7 mouse cellular contexts compared by ENCODE assay signal in the genomic region with DNA sequence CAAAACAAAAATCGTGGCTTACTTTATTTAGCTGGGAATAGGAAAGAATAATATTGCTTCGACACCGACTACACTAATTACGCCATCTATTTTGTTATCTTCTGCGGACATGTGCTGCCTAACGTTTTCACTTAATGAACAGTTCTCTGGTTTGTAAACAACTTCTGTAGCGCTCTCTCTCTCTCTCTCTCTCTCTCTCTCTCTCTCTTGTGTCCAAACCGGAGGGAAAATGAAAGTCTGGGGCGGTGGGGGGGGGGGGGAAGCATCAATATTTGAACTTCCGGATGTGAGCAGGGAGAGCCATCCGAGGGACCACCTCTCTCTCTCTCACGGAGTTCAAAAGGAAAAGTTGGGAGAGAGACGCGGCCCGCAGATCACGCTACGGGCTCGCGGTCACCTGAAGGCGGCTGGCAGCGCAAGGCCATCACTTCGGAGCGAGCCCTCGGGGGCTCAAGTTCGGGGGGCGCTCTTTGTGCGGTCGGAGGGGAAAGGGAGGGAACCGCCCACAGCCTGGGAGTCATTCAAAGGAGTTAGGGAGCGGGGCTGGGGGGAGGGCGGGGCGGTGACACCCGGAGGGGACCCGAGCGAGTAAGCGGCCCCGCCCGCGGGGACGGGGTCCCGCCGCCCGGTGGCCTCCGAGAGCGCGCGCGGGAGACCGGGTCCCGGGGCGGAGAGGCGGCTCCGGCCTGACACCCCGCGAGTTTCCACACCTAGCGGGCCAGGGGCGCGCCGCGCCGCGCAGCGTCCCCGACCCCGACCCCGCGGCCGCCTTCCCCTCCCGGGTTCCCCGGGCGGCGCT. TPM values are rescaled to one million over a fixed set of nuclear protein-coding genes. Genes with fewer than 3 reads are reported as not detected.
DNase-seq lines count a peak whose midpoint lies in the region; ATAC-seq and TF ChIP-seq lines count a peak whose summit lies in the region.

No protein-coding gene starts in this region.

- WGBS in heart, embryonic 16.5 days = under 1% methylated on average over 45 of the region's 72 CpGs

- dilution Hi-C loops in CH12.LX (cut with MboI; ENCODE audit: extremely low pct_ligation_motif_present, extremely low pct_unique_long_range_greater_than_20kb, low sequenced_read_pairs) = no loop called here

- no peaks in the 10 kb centered on the region for H3K9me3 ChIP-seq in CH12.LX (replicated peaks; ENCODE audit: low read length)
- H3K9me3 ChIP-seq in heart, embryonic 16.5 days (replicated peaks; ENCODE audit: control insufficient read depth, low read length) = no peaks in the 10 kb centered on the region

- TF ChIP-seq CTCF in CH12.LX (conservative IDR thresholded peaks at IDR 0.05 in 1 of 2, IDR thresholded peaks at IDR 0.05 in 1 of 2; ENCODE audit: low read depth in 2 of 2, low read length in 2 of 2) = 0 out of 4 replicates have a peak, but pooled peaks of 1 of the 2 experiments have one; percentile 0

- DNase-seq in CH12.LX (ENCODE audit: extremely low read depth) = peak; percentile 75
- DNase-seq in Muller cell, postnatal 12 days (ENCODE audit: inconsistent ontology term) = peak; percentile 86
- peak; percentile 84 for DNase-seq in embryo, embryonic 11 days
- DNase-seq in left cerebral cortex, postnatal 4 days = peak; percentile 55
- peak; percentile 64 to 76 for DNase-seq in spleen, postnatal 10 days (ENCODE audit: low spot score in 2 of 2)

- H3K9ac ChIP-seq in CH12.LX (ENCODE audit: insufficient read depth, low read depth) = peak overlapping the region; percentile 81
- H3K9ac ChIP-seq in heart, embryonic 16.5 days (ENCODE audit: low read length) = peak overlapping the region; percentile 98

- intact Hi-C loops in left cerebral cortex, postnatal 4 days (cut with DNase I) = no loop called here

- peaks cover 0 to 9% of the 10 kb centered on the region in 2 experiments for H3K36me3 ChIP-seq in CH12.LX (replicated peaks in 1 of 2; ENCODE audit: control insufficient read depth in 1 of 2, insufficient read depth in 1 of 2, low read length in 1 of 2)
- H3K36me3 ChIP-seq in heart, embryonic 16.5 days (ENCODE audit: control insufficient read depth, insufficient read depth) = no peaks in the 10 kb centered on the region

- TF ChIP-seq RAD21 in CH12.LX (IDR thresholded peaks at IDR 0.05; ENCODE audit: low read depth, low read length) = no peak

- H3K27me3 ChIP-seq in CH12.LX (replicated peaks) = no peaks in the 10 kb centered on the region
- H3K27me3 ChIP-seq in heart, embryonic 16.5 days (ENCODE audit: control insufficient read depth, insufficient read depth, low read length) = no peaks in the 10 kb centered on the region

- peaks cover 29% of the 10 kb centered on the region for H3K79me2 ChIP-seq in CH12.LX (replicated peaks; ENCODE audit: control insufficient read depth, extremely low read depth, insufficient read depth, poor library complexity, severe bottlenecking)

- H3K27ac ChIP-seq in CH12.LX (ENCODE audit: insufficient read depth, low read depth) = peak overlapping the region; percentile 52
- peak overlapping the region; percentile 92 for H3K27ac ChIP-seq in heart, embryonic 16.5 days (ENCODE audit: low read length)

- H3K4me2 ChIP-seq in CH12.LX (ENCODE audit: insufficient read depth, low read depth, poor library complexity, severe bottlenecking) = peak overlapping the region; percentile 50
- peak overlapping the region; percentile 64 for H3K4me2 ChIP-seq in heart, embryonic 16.5 days (ENCODE audit: low read depth, low read length)

- no peak; the same call in 1 of the 2 replicates for TF ChIP-seq POLR2A in CH12.LX (IDR thresholded peaks at IDR 0.05; ENCODE audit: low read depth, low read length)

- TF ChIP-seq EP300 in CH12.LX (IDR thresholded peaks at IDR 0.05; ENCODE audit: low read length) = no peak

- peak overlapping the region; percentile 77 to 97 (median 82) for H3K4me3 ChIP-seq in CH12.LX (replicated peaks in 1 of 3; ENCODE audit: low read depth in 2 of 3, low read length in 2 of 3, poor library complexity in 1 of 3)
- H3K4me3 ChIP-seq in heart, embryonic 16.5 days (ENCODE audit: low read length) = peak overlapping the region; percentile 100

- in situ Hi-C loops in CH12.LX (cut with MboI; ENCODE audit: low pct_ligation_motif_present, low pct_unique_long_range_greater_than_20kb, low sequenced_read_pairs) = no loop called here

- H3K4me1 ChIP-seq in CH12.LX (ENCODE audit: control insufficient read depth in 1 of 2, insufficient read depth in 2 of 2) = peaks cover 2 to 44% of the 10 kb centered on the region in 2 experiments; a peak in 2 of 4 replicates
- H3K4me1 ChIP-seq in heart, embryonic 16.5 days (ENCODE audit: control insufficient read depth, insufficient read depth, low read length) = peaks cover 9% of the 10 kb centered on the region

- ATAC-seq in heart, embryonic 16.5 days (replicated peaks; ENCODE audit: extremely low read depth, insufficient read depth, low FRiP score) = peak; percentile 4
- peak; percentile 33 for ATAC-seq in megakaryocyte-erythroid progenitor cell, adult 5-6 weeks (replicated peaks; ENCODE audit: low FRiP score, low TSS enrichment, poor library complexity, severe bottlenecking)

TF ChIP-seq in CH12.LX, 34 proteins besides CTCF, POLR2A, EP300 and RAD21:
- no peak for TF ChIP-seq ZNF384 (IDR thresholded peaks at IDR 0.05; ENCODE audit: low read depth, low read length)
- TF ChIP-seq ZC3H11A (IDR thresholded peaks at IDR 0.05; ENCODE audit: low read depth, low read length) = no peak
- TF ChIP-seq ELF1 (IDR thresholded peaks at IDR 0.05; ENCODE audit: low read depth, low read length) = peak; percentile 59; the same call in 1 of the 2 replicates
- TF ChIP-seq SIN3A (IDR thresholded peaks at IDR 0.05; ENCODE audit: low read length) = peak; percentile 73; the same call in 1 of the 2 replicates
- no peak for TF ChIP-seq IRF4 (IDR thresholded peaks at IDR 0.05; ENCODE audit: low read depth, low read length)
- TF ChIP-seq PAX5 (IDR thresholded peaks at IDR 0.05; ENCODE audit: low read length) = no peak
- TF ChIP-seq CHD2 (IDR thresholded peaks at IDR 0.05; ENCODE audit: low read length) = no peak
- TF ChIP-seq JUND (conservative IDR thresholded peaks at IDR 0.05; ENCODE audit: low read depth, low read length) = 0 out of 2 replicates have a peak, but pooled peaks have one; percentile 48
- TF ChIP-seq NRF1 (IDR thresholded peaks at IDR 0.05; ENCODE audit: low read depth, low read length) = no peak
- no peak for TF ChIP-seq MAFK (IDR thresholded peaks at IDR 0.05; ENCODE audit: insufficient replicate concordance, low read length)
- no peak for TF ChIP-seq RCOR1 (conservative IDR thresholded peaks at IDR 0.05; ENCODE audit: low read depth, low read length)
- peak; percentile 13; the same call in 1 of the 2 replicates for TF ChIP-seq UBTF (IDR thresholded peaks at IDR 0.05; ENCODE audit: low read depth, low read length)
- TF ChIP-seq ZMIZ1 (IDR thresholded peaks at IDR 0.05; ENCODE audit: low read depth, low read length) = no peak
- TF ChIP-seq KAT2A (IDR thresholded peaks at IDR 0.05; ENCODE audit: insufficient replicate concordance, low read length) = no peak
- TF ChIP-seq MXI1 (IDR thresholded peaks at IDR 0.05; ENCODE audit: low read depth, low read length) = peak; percentile 77
- no peak for TF ChIP-seq SMC3 (IDR thresholded peaks at IDR 0.05; ENCODE audit: low read depth, low read length)
- no peak for TF ChIP-seq USF1 (IDR thresholded peaks at IDR 0.05; ENCODE audit: low read depth, low read length)
- peak; percentile 25; the same call in 1 of the 2 replicates for TF ChIP-seq ETS1 (conservative IDR thresholded peaks at IDR 0.05; ENCODE audit: low read depth, low read length)
- no peak for TF ChIP-seq JUN (IDR thresholded peaks at IDR 0.05; ENCODE audit: insufficient read depth, low read depth, low read length)
- TF ChIP-seq CHD1 (IDR thresholded peaks at IDR 0.05; ENCODE audit: low read depth, low read length) = no peak; the same call in 1 of the 2 replicates
- TF ChIP-seq HCFC1 (IDR thresholded peaks at IDR 0.05; ENCODE audit: low read depth, low read length) = peak; percentile 62
- no peak for TF ChIP-seq POLR2AphosphoS2 (IDR thresholded peaks at IDR 0.05; ENCODE audit: low read depth, low read length)
- no peak for TF ChIP-seq MAX (IDR thresholded peaks at IDR 0.05; ENCODE audit: low read length)
- no peak for TF ChIP-seq MYC (IDR thresholded peaks at IDR 0.05; ENCODE audit: low read depth, low read length)
- no peak for TF ChIP-seq NELFE (IDR thresholded peaks at IDR 0.05; ENCODE audit: low read depth, low read length)
- no peak for TF ChIP-seq MEF2A (IDR thresholded peaks at IDR 0.05; ENCODE audit: borderline replicate concordance, low read depth, low read length)
- no peak for TF ChIP-seq USF2 (conservative IDR thresholded peaks at IDR 0.05; ENCODE audit: low read depth, low read length)
- no peak for TF ChIP-seq ZKSCAN1 (IDR thresholded peaks at IDR 0.05; ENCODE audit: borderline replicate concordance, low read depth, low read length)
- TF ChIP-seq TBP (conservative IDR thresholded peaks at IDR 0.05; ENCODE audit: low read depth, low read length) = 0 out of 2 replicates have a peak, but pooled peaks have one; percentile 31
- TF ChIP-seq BHLHE40 (IDR thresholded peaks at IDR 0.05; ENCODE audit: low read depth, low read length) = peak; percentile 44; the same call in 1 of the 2 replicates
- no peak for TF ChIP-seq GABPA (IDR thresholded peaks at IDR 0.05; ENCODE audit: insufficient replicate concordance, low read depth, low read length)
- TF ChIP-seq TCF12 (IDR thresholded peaks at IDR 0.05; ENCODE audit: low read depth, low read length) = no peak
- peak; percentile 69; the same call in 1 of the 2 replicates for TF ChIP-seq MAZ (IDR thresholded peaks at IDR 0.05; ENCODE audit: low read depth, low read length)
- TF ChIP-seq E2F4 (IDR thresholded peaks at IDR 0.05; ENCODE audit: insufficient replicate concordance, low read depth, low read length) = no peak

RNA-seq across cellular contexts. Expression of a gene that starts 0.8 kb away (rescaled TPM):
- 39.5 and 43.6 TPM in 2 replicates for total RNA-seq in CH12.LX (2012; rRNA removed)
- 54.3 and 66.1 TPM in 2 replicates for total RNA-seq in CH12.LX (2014; rRNA removed)
- polyA plus RNA-seq in CH12.LX (2012; ENCODE audit: insufficient read length, low read depth) = 49.2 and 51.9 TPM in 2 replicates
- 31.5 and 34.6 TPM in 2 replicates for polyA plus RNA-seq in heart, embryonic 16.5 days (2015; fragmentation: Nextera tagmentation; extraction: Ambion mirVana)
- 10 to 100 TPM; 36.1 to 39.1 TPM for total RNA-seq in left cerebral cortex, postnatal 4 days (2021)
- 59.7 and 69.4 TPM in 2 replicates for total RNA-seq in megakaryocyte-erythroid progenitor cell, adult 5-6 weeks (2014; fragmentation: Nextera tagmentation)
- total RNA-seq in megakaryocyte-erythroid progenitor cell, adult 5-6 weeks (2017) = 78.4 and 95.0 TPM in 2 replicates

Comparison
In these comparisons a context has a peak if more than half of its experiments do, and no peak if none do; other contexts are left out.
1. Peak in every context shown above with its lines: DNase-seq, ATAC-seq, H3K4me3 ChIP-seq and H3K27ac ChIP-seq.